Mouse (Mus musculus): ENCODE data around the gene Hist1h2ap. TPM values are rescaled to one million over a fixed set of nuclear protein-coding genes. Genes with fewer than 3 reads are reported as not detected.
A peak's percentile ranks its signal among the peaks of the same experiment; 100 is the strongest.
"Not testable (repeated sequence)": the region's sequence is repeated elsewhere in the genome, so short reads cannot be mapped to it uniquely, and the experiment has no call there.

Hist1h2ap gene
- 10 to 100 TPM in 1 of 2 experiments, 1 to 10 TPM in 1; 8.6 to 29.1 TPM for total RNA-seq (2021)
- long read RNA-seq, experiment 1 = 0 reads
- long read RNA-seq, experiment 2, transcript Hist1h2ap-201 (1 exons, 482 nt) = major isoform, 5 of 5 reads
- long read RNA-seq, experiment 2, partial matches to known transcripts = 0 of 5 reads
- long read RNA-seq, experiment 2, other reads (novel, unspliced or antisense) = 0 of 5 reads

GRCm38 (mm10) chr13:21833461-21833860, at the start of gene Hist1h2ap, which contains the start of gene Hist1h2br:
Gene Hist1h2ap, minus strand, starts transcription at chr13:21833507.
Gene Hist1h2br, plus strand, starts transcription at chr13:21833743.
- not testable (repeated sequence) for DNase-seq (ENCODE audit: low spot score in 2 of 2)

- DNase-seq (ENCODE audit: low spot score in 2 of 2) = peak; percentile 26 to 55
These were observed 49.6 kb upstream of the Hist1h2ap start for GRCm38 (mm10) chr13:21882760-21883405.

- DNase-seq (ENCODE audit: low spot score in 2 of 2) = peak; percentile 33 to 47
These were observed 48.8 kb upstream of the Hist1h2ap start for GRCm38 (mm10) chr13:21881878-21882669.

- no peak for DNase-seq (ENCODE audit: low spot score in 2 of 2)
These were observed 47.4 kb upstream of the Hist1h2ap start for GRCm38 (mm10) chr13:21880735-21881134.

GRCm38 (mm10) chr13:21865503-21865902, 32.2 kb upstream of the Hist1h2ap start:
- DNase-seq (ENCODE audit: low spot score in 2 of 2) = not testable (repeated sequence)

GRCm38 (mm10) chr13:21861608-21862007, 28.3 kb upstream of the Hist1h2ap start:
- no peak for DNase-seq (ENCODE audit: low spot score in 2 of 2)

- peak; percentile 24 to 67 for DNase-seq (ENCODE audit: low spot score in 2 of 2)
These were observed 22.4 kb upstream of the Hist1h2ap start for GRCm38 (mm10) chr13:21855698-21856162.

- DNase-seq (ENCODE audit: low spot score in 2 of 2) = peak; percentile 80 to 89
These were observed 21.8 kb upstream of the Hist1h2ap start for GRCm38 (mm10) chr13:21855146-21855545.

- no peak for DNase-seq (ENCODE audit: low spot score in 2 of 2)
These were observed 19.1 kb upstream of the Hist1h2ap start for GRCm38 (mm10) chr13:21852215-21852945.

GRCm38 (mm10) chr13:21850696-21851095, 17.4 kb upstream of the Hist1h2ap start:
- not testable (repeated sequence) for DNase-seq (ENCODE audit: low spot score in 2 of 2)

- no peak for DNase-seq (ENCODE audit: low spot score in 2 of 2)
These were observed 14.6 kb upstream of the Hist1h2ap start for GRCm38 (mm10) chr13:21847883-21848282.

GRCm38 (mm10) chr13:21846356-21846755, 13.0 kb upstream of the Hist1h2ap start:
- DNase-seq (ENCODE audit: low spot score in 2 of 2) = not testable (repeated sequence)

- DNase-seq (ENCODE audit: low spot score in 2 of 2) = not testable (repeated sequence)
These were observed 7.2 kb upstream of the Hist1h2ap start for GRCm38 (mm10) chr13:21840508-21840907.

- DNase-seq (ENCODE audit: low spot score in 2 of 2) = peak in 1 of 2 experiments; percentile 20
These were observed 1.6 kb downstream of the Hist1h2ap start, which contains the start of gene Hist1h4n for GRCm38 (mm10) chr13:21831418-21832394. Gene Hist1h4n, minus strand, starts transcription at chr13:21832196.

GRCm38 (mm10) chr13:21830344-21830743, 3.0 kb downstream of the Hist1h2ap start:
- DNase-seq (ENCODE audit: low spot score in 2 of 2) = no peak

GRCm38 (mm10) chr13:21828511-21828910, 4.8 kb downstream of the Hist1h2ap start:
- no peak for DNase-seq (ENCODE audit: low spot score in 2 of 2)

- DNase-seq (ENCODE audit: low spot score in 2 of 2) = not testable (repeated sequence)
These were observed 13.0 kb downstream of the Hist1h2ap start for GRCm38 (mm10) chr13:21820082-21820890.

- not testable (repeated sequence) for DNase-seq (ENCODE audit: low spot score in 2 of 2)
These were observed 21.2 kb downstream of the Hist1h2ap start for GRCm38 (mm10) chr13:21812092-21812491.

- DNase-seq (ENCODE audit: low spot score in 2 of 2) = peak in 1 of 2 experiments; percentile 42
These were observed 21.8 kb downstream of the Hist1h2ap start, which contains the start of gene Hist1h4m for GRCm38 (mm10) chr13:21811539-21811938. Gene Hist1h4m, plus strand, starts transcription at chr13:21811746.
